Mouse (Mus musculus) cortical plate, adult 2 months (tissue): ENCODE measurements around the gene Gm27235. TPM values are rescaled to one million over a fixed set of nuclear protein-coding genes. Genes with fewer than 3 reads are reported as not detected.
"Not testable (repeated sequence)": the region's sequence is repeated elsewhere in the genome, so short reads cannot be mapped to it uniquely, and the experiment has no call there.

Experiments
- H3K27ac ChIP-seq: fragments of 200-500 bp; 2 replicates; pipeline ENCODE4 v1.5.1; 2012; ENCODE audit warnings: low read length, control low read depth, inconsistent platforms; ENCODE audit not compliant: insufficient read depth
- H3K4me1 ChIP-seq: fragments of 200-500 bp; 2 replicates; pipeline ENCODE4 v1.6.1; 2011; ENCODE audit warnings: low read length; ENCODE audit not compliant: control insufficient read depth, insufficient read depth
- H3K4me3 ChIP-seq: fragments of 200-500 bp; 2 replicates; pipeline ENCODE4 v1.5.1; 2011; ENCODE audit warnings: mild to moderate bottlenecking, low read length, control low read depth; ENCODE audit not compliant: insufficient read depth
- CTCF ChIP-seq: fragments of 200-500 bp; IDR thresholded peaks from 2 replicates; pipeline ENCODE4 v1.5.1; 2011; ENCODE audit warnings: mild to moderate bottlenecking, control low read depth, low read length; ENCODE audit not compliant: insufficient read depth; ENCODE audit errors: extremely low read depth
- POLR2A ChIP-seq: fragments of 200-500 bp; IDR thresholded peaks from 2 replicates; pipeline ENCODE4 v1.6.1; 2011; ENCODE audit warnings: mild to moderate bottlenecking, low read length, control low read depth; ENCODE audit not compliant: insufficient read depth; ENCODE audit errors: extremely low read depth
- polyA plus RNA-seq: library from polyadenylated mRNA; depleted of rRNA; stranded (reverse); fragments of >200 nt; gene quantifications from 2 replicates; pipeline ENCODE4 v1.2.3, GENCODE M21; 2012; rRNA removed

Gene Gm27235
- not detected in 2 replicates for polyA plus RNA-seq

- no peak for TF ChIP-seq CTCF
- no peak for TF ChIP-seq POLR2A
- Histone ChIP-seq H3K4me3 (no peak within 1 kb of the TSS), H3K4me1 (no peaks in the 10 kb centered on the region), H3K27ac (no peak within 1 kb of the TSS)
Measured at GRCm38 (mm10) chr9:35790001-35790400, at the start of gene Gm27235, which contains the start of gene D730048I06Rik. Gene Gm27235, minus strand, starts transcription at chr9:35790101. Gene D730048I06Rik, minus strand, starts transcription at chr9:35790112.

DNA sequence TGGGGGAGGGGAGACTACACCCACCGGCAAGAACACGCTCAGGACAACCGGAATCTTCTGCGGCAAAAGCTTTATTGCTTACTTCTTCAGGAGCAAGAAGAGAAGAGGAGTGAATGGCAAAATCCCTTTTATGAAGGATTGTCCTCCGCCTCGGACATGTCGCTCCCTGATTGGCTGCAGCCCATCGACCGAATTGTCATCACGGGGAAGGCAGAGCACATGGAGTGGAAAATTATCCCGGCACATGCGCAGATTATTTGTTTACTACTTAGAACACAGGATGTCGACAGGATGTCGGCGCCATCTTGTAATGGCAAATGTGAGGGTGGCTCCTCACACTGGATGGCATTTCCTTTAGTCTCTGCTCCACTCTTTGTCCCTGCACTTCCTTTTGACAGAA, 28.0 kb upstream of the Gm27235 start:
- H3K4me3 ChIP-seq, H3K27ac ChIP-seq, H3K4me1 ChIP-seq: not testable (repeated sequence)

GRCm38 (mm10) chr9:35798146-35798545, 8.2 kb upstream of the Gm27235 start:
- TF ChIP-seq POLR2A (no peak), CTCF (no peak)
- no peaks in the 10 kb centered on the region for H3K4me1 ChIP-seq
- H3K4me3 ChIP-seq: no peak overlapping the region
- H3K27ac ChIP-seq: no peak overlapping the region

GRCm38 (mm10) chr9:35778009-35778408, 11.9 kb downstream of the Gm27235 start, which contains the start of gene Gm17727:
Gene Gm17727, minus strand, starts transcription at chr9:35778109.
- TF ChIP-seq CTCF (no peak), POLR2A (no peak)
- H3K4me3 ChIP-seq: no peak within 1 kb of the TSS
- no peak within 1 kb of the TSS for H3K27ac ChIP-seq
- H3K4me1 ChIP-seq: no peaks in the 10 kb centered on the region

GRCm38 (mm10) chr9:35756843-35757242, 33.1 kb downstream of the Gm27235 start:
- Histone ChIP-seq H3K27ac (no peak overlapping the region), H3K4me1 (no peaks in the 10 kb centered on the region), H3K4me3 (no peak overlapping the region)
- TF ChIP-seq CTCF (no peak), POLR2A (no peak)

DNA sequence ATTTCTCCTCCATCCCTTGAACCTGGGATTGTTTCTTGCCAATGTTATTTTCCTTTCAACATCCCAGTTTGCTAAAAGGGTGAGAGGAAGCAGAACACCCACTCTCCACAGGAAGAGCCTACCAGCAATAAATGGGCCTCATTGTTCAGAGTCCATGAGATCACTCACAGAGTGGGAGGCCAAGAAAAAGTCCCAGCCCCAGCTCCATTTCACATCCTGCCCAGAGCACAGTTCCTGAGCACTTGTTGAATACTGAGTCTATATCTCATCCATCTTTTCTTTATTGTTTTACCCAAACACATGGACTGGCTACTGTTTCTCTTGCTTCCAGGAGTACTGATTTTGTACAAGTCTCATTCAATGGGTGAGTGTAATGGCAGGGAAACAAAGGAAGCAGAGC, 49.2 kb downstream of the Gm27235 start, which contains the start of gene Gm17677:
TSS of gene Gm17677 (plus strand) at position 301 of the 400 bp plus-strand sequence.
- Histone ChIP-seq H3K4me1 (no peaks in the 10 kb centered on the region), H3K4me3 (no peak within 1 kb of the TSS), H3K27ac (no peak within 1 kb of the TSS)
- TF ChIP-seq POLR2A: no peak
- TF ChIP-seq CTCF: no peak

Other genes starting within 250 kb of the Gm27235 start
- gene Ddx25, start 231.6 kb downstream of the Gm27235 start, polyA plus RNA-seq: 13.9 and 14.8 TPM in 2 replicates
- 11.4 and 12.0 TPM in 2 replicates for gene Pus3, start 231.5 kb downstream of the Gm27235 start, polyA plus RNA-seq
- gene Pate2, start 219.8 kb downstream of the Gm27235 start, polyA plus RNA-seq: 0.44 and 0.49 TPM in 2 replicates
- gene Hyls1, start 219.7 kb downstream of the Gm27235 start, polyA plus RNA-seq: 5.4 and 7.3 TPM in 2 replicates
- not detected in 2 replicates for gene Pate4, start 178.2 kb downstream of the Gm27235 start, polyA plus RNA-seq
- not detected in 2 replicates for gene Pate3, start 141.9 kb downstream of the Gm27235 start, polyA plus RNA-seq
- gene Pate1, start 102.7 kb downstream of the Gm27235 start, polyA plus RNA-seq: not detected in 2 replicates
- not detected in 2 replicates for gene Gm17677, start 49.1 kb downstream of the Gm27235 start, polyA plus RNA-seq
- not detected in 2 replicates for gene Gm17727, start 12.0 kb downstream of the Gm27235 start, polyA plus RNA-seq
- gene D730048I06Rik, start within 50 bp of the Gm27235 start, polyA plus RNA-seq: not detected in 2 replicates
- gene 9230110F15Rik, start 54.0 kb upstream of the Gm27235 start, polyA plus RNA-seq: not detected in 2 replicates
- 0.06 and 0.13 TPM in 2 replicates for gene 9230113P08Rik, start 118.3 kb upstream of the Gm27235 start, polyA plus RNA-seq